Mouse (Mus musculus) liver (tissue): ENCODE measurements around the gene Tgfbr3.

ENCODE experiments used
- DNase-seq: peaks from one replicate; pipeline ENCODE4 v3.0.0-alpha.2; 2020; ENCODE audit warnings: mixed read lengths

The Tgfbr3 gene

GRCm38 (mm10) chr5:107204306-107204705 is 85.1 kb downstream of the Tgfbr3 start:
- no peak for DNase-seq

- DNase-seq = no peak
These were observed 86.4 kb downstream of the Tgfbr3 start for GRCm38 (mm10) chr5:107202801-107203559.

DNA sequence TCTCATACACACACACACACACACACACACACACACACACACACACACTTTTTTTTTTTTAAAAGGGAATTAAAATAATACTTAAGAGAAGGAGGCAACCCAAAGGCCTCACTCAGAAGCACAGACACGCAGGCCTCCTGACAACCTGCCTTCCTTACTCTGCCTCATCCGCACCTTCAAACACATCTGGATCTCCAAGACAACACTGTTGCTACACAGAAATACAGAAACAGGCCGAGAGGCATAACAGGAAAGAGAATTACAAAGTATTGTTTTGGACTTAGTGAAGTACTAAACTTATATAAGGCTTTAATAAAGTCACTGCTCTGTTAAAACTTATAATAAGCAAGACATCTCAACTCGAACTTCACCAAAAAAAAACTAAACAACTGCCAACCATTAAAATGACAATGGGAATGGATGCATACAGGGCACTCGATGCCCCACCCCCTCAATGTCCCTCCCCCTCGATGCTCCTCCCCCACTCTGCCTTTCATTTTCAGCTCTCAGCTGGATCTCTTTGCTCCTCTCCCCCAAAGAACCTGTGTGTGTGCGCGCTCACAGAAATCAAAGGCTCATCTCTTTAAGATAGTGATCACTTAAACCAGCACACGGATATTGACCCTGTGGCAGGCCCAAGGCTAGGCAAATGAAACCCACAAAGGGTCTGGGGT is 87.8 kb downstream of the Tgfbr3 start:
- no peak for DNase-seq

- DNase-seq = no peak
These were observed 88.5 kb downstream of the Tgfbr3 start for GRCm38 (mm10) chr5:107200853-107201341.

- no peak for DNase-seq
These were observed 89.2 kb downstream of the Tgfbr3 start for GRCm38 (mm10) chr5:107200221-107200635.

- DNase-seq = no peak
These were observed 93.6 kb downstream of the Tgfbr3 start for GRCm38 (mm10) chr5:107195751-107196395.

DNA sequence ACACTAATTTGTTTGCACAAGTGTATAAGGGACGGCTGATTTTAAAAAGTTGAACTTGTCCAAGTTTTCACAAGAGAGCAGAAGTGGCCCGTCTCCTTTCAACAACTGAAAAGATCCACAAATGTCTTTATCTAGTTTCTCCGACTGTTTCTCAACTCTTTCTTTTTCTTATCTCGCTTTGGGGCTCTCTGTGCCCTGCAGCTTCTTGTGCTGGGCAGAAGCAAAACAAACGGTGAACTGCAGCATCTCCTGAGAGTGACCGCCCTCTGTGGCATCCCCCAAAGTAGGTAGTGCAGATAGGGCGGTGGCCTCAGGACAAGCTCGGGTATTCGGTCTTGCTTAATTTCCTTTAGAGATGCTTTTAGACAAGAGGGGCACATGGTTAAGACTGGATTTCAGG is 96.3 kb downstream of the Tgfbr3 start:
- peak; percentile 57 for DNase-seq

DNA sequence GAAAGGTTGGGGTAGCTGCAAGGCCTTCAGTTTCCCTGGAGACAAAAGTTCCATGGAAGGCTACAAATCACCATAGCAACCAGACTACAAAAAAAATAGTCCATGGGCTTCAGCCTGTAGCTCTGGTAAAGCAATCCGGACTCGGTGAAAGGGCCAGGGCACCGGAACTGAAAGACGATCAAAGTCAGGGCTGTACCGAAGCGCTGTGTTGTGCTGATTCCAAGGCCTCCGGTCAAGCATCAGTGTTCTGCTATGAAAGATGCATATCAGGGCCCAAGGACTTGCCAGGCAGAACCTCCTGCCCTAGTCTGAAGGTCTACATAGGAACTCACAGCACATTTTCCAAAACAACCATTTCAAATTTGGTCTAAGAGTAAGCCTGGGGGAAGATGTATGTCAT is 97.1 kb downstream of the Tgfbr3 start:
- no peak for DNase-seq

DNA sequence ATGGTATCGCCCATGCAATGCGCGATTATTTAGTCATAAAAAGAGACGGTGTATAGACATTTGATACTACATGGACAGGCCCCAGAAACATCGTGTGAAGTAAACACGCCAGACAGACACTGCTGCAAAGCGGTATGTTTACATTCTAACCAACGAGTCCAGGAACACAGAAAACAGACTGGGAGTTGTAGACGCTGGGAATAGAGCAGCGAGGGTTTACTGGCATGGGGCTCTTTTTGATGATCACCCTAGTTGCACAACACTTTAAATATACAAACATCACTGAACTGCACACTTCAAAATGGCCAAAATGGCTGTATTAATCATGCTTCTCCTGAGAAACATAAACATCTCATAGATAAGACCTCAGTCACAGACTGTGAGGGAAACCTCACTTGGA is 100.9 kb downstream of the Tgfbr3 start:
- no peak for DNase-seq

DNA sequence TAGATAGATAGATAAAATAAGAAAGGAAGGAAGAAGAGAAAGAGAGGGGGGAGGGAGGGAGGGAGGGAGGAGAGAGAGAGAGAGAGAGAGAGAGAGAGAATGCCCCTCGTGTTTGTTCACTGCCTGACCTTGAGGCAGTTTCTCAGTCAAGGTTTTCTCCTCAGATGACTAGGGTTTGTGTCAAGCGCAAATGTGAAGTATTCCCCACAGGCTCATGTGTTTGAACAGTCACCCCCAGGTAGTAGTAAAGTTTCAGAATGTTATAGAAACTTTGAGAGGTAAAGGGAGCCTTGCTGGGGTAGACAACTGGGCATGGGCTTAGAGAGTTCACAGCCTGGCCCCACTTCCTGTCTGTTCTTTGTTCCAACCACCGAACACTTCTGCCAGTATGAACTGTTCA is 103.2 kb downstream of the Tgfbr3 start:
- DNase-seq = no peak

DNA sequence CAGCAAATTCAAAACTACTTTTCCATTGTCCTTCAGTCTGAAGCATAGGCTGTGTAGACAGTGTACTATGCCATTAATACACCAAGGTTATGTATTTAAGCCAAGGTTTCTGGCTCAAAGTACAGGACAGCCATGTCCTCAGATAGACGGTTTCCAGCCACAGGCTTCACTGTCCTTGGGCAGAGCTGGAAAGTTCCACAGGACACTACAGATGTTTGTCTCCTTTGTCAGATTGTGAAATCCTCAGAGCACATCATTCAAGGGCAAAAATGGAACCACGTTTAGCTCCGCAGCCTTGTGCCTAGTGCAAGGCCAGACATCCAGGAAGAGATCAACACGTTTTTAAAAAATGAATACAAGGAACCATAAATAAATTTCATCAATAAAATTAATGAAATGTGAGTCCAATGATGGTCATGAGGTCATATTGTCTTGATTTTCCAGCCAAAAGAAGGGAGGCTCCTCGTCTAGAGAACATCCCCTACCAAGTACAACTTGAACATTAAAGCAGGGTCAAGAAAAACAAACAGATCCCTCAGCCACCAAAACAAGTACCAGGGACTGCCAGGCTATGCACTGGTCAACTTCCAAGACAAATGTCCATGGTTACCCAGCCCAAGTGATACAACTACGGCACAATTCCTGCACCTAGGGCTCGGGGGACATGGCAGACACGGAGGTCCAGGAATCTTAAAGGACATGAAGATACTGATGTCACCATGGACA is 105.1 kb downstream of the Tgfbr3 start:
- no peak for DNase-seq

DNA sequence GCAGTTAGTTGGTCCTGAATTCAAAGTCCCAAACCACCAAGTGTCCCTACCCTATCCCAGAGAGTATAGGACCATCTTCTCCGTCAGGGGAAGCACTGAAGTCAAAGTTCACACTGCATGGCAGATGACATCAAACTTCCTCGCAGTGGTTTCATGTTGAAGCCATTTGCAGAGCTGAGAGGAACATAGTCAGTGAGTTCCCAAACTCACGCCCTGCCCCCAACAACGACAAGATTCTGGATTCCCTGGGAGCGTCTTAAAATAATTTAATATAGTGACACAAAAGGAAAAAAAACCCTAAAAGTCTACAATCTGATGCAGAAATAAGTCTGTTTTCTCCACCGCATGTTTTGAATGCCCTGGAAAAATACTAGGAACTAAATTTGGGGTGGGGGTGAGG is 105.9 kb downstream of the Tgfbr3 start:
- DNase-seq = no peak

DNA sequence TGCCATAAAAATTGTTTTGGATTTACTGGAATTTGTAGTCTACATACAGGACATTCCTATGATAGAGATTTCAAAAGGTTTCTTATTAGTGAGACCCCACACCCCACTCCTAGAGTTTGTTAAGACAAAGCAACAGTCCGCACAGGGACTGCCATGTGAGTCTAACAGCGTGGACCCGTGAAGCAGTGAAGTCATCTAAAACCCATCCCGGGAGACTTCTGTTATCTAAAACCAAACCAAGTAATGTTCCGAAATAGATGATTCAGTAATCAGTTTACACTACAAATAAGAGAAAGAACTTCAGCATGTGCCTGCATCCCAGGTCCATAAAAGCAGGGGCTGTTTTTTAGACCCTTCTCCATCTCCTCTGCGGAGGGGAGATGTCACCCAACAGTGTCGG is 106.7 kb downstream of the Tgfbr3 start:
- DNase-seq = no peak

- no peak for DNase-seq
These were observed 107.6 kb downstream of the Tgfbr3 start for GRCm38 (mm10) chr5:107181820-107182219.

DNA sequence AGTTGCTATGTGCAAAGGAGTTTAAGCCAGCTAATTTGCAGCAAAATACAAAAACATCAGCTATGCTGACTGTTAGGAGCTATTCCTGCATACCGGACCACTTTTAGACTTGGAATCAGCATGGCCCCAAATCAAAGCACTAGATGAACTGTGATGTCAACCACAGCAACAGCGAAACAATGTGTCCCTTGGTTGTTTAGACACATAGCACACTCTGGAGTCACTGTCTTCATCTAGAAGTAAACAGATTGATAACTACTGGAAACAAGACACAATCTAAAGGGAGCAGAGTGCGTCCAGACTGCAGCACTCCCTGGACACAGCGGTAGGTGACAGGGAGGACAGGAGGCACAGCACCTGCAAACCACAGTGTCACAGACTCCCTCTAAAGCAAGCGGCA is 110.2 kb downstream of the Tgfbr3 start:
- DNase-seq = no peak

GRCm38 (mm10) chr5:107177791-107178190 is 111.6 kb downstream of the Tgfbr3 start:
- peak; percentile 30 for DNase-seq

DNA sequence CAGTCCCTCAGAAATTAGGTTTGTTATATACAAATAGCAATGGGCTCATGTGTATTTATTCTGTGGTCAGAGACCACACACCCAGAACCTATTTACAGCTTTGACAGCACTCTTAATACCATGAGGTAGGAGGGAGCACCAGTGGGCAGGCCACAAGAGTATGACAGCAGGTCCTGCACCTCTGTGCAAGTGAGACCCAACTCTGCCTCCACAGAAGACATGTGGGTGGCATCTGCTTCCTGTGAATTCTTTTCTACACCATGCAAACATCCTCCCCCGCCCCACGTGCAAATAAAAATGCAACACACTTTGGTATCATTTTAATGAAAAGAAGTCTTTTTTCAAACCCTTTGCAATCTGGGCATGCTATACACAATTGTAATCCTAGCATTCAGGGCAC is 112.2 kb downstream of the Tgfbr3 start:
- no peak for DNase-seq

DNA sequence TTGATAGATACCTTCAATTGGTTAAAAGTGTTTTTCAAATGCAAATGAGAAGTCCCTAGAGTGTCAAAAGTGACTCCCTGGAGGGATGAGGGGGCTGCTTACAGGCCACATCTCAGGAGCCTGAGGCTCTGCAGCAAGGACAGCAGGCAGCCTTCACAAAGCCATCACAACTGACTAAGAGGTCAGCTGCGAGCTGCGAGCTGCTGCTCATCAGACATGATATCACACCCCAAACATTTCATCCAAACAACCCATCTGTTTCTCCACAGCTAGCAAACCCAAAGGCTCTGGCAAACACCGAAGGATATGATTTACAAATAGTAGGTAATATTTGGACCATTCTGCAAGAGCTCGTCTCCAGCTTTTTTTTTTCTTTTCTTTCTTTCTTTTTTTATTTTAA is 112.6 kb downstream of the Tgfbr3 start:
- no peak for DNase-seq

GRCm38 (mm10) chr5:107176196-107176595 is 113.2 kb downstream of the Tgfbr3 start:
- DNase-seq = no peak

GRCm38 (mm10) chr5:107174188-107174587 is 115.2 kb downstream of the Tgfbr3 start:
- DNase-seq = no peak

DNA sequence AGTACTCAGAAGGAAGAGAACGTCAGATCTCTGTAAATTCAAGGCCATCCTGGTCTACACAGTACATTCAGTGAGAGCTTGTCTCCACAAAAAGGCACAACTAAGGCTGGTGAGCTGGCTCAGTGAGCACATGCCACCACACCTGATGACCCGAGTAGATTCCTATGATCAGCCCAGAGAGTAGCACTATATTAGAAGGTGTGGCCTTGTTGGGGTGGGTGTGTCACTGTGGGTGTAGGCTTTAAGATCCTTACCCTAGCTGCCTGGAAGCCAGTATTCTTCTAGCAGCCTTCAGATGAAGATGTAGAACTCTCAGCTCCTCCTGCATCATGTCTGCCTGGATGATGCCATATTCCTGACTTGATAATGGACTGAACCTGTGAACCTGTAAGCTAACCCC is 115.9 kb downstream of the Tgfbr3 start:
- peak; percentile 19 for DNase-seq

DNA sequence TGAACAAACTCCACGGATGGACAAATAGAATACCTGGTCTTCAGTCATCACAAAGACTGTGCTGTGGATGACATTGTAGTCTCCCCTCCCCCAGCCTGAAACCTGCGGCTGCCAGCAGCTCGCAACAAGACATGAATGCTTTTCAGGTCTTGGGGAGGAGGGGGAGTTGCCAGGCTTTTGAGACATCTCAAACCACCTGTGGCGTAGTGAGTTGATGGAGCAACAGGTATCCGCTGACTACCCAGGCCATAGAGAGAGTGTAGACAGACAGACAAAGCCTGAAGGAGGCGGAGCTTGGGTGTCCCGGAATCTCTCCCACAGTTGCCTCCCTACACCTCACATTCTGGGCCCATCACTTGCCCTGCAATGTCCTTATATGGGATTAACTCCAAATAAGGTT is 117.6 kb downstream of the Tgfbr3 start:
- DNase-seq = no peak

DNA sequence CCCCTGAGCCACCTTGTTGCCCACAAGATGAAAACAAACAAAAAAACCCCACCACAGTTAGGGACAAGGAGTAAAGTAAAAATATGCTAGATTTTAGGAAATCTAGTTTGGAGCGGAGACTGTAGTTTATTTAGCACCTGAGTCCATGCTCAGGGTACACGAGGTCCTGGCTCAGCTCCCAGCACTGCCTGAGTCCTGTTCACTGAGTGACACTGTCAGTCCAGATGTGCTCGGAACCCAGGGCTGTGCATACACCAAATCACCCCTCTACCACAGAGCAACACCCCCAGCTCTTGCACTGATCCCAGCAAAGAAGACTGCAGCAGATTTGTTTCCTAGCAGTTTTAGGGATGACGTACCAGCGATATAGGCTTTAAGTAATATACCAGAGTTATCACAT is 119.6 kb downstream of the Tgfbr3 start:
- no peak for DNase-seq
